Mouse (Mus musculus) thymus, postnatal 10 days (tissue): ENCODE data around the gene Dhx36.
A peak's percentile ranks its signal among the peaks of the same experiment; 100 is the strongest.

Experiments used
- DNase-seq, 2 experiments: peaks; one replicate each; pipeline ENCODE4 v3.0.0; 2021; ENCODE audit warnings: low spot score in 2 of 2

Dhx36 gene

DNA sequence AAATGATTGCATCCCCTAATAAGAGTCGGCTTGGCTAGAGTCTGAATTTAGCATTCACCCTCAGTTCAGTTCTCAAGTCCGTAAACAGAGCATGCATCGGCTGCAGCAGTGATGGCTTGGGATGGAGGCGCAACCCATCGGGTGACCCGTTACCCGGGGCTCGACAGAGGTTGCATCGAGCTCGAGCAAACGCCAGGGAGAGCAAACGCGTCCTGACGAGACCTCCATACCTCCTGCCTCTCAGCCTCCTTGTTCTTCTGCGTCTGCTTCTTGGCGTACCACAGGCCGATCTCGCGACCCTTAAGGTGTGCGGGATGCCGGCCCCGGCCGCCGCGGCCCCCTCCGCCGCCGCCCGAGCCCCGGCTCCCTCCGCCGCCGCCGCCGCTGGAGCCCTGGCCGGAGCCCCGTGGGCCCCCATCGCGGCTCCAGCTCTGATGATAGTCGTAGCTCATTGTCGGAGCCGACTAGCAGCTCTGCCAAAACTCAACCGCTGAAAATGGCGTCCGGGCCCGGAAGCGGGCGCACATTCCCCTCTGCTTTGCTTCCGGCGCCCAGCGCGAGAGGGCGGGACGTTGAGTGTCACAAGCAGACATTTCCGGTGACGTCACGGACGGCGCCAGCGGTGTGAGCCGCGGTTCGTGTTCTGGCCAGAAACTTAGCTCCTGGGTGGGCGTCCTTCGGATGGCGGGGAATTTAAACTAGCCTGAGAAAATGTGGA, at the start of gene Dhx36:
Gene Dhx36, minus strand, starts transcription at position 517 of the 718 bp plus-strand sequence.
- DNase-seq = peak; percentile 92 to 96

DNA sequence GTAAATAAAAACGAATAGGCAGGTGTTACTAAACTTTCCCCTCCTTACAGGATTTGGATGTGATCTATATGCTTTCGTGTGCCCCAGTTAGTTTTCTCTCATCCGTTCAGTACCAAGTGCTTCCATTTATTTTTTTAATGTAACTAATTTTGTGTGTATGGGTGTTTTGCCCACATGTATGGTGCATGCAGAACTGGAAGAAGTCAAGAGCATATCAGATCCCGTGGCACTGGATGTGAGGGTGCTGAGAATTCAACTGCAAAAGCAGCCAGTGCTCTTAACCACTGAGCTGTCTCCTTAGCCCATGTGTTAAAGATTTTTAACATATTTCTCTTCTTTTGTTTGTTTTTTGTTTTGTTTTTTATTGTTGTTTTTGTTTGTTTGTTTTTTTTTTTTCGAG, 20.8 kb upstream of the Dhx36 start:
- no peak for DNase-seq

DNA sequence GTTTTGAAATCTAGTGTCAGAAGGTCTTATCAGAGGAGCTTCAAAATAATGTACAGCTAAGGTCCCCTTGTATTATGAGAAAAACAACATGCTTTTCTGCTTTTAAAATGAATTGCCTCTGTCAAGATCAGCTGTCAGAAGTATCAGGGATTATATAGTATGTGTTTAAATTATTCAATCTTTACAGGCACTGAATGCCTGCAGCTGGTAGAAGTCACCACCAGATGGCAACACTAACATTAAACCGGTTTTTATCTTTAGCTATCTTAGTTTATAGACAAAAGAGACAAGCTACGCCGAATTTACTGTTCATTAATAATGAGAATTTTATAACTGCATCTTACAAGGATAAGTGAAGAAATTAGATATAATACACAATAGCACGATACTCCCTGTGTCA, 20.4 kb upstream of the Dhx36 start:
- no peak for DNase-seq

DNA sequence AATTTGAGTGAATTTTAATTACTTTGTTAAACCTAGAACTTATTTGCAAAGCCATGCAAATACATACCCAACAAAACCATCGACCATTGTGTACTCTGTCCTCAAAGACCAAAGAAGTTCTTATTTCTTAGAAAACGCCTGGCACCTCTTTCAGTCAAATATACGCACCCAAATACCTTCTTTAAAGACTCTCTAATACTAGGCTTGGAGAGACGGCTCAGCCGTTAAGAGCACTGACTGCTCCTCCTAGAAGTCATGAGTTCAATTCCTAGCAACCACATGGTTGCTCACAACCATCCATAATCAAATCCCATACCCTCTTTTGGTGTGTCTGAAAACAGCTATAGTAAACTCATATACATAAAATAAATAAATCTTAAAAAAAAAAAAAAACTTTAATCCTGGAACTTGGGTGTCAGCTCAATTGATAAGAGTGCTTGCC, 423 bp upstream of the Dhx36 start:
- DNase-seq = no peak

DNA sequence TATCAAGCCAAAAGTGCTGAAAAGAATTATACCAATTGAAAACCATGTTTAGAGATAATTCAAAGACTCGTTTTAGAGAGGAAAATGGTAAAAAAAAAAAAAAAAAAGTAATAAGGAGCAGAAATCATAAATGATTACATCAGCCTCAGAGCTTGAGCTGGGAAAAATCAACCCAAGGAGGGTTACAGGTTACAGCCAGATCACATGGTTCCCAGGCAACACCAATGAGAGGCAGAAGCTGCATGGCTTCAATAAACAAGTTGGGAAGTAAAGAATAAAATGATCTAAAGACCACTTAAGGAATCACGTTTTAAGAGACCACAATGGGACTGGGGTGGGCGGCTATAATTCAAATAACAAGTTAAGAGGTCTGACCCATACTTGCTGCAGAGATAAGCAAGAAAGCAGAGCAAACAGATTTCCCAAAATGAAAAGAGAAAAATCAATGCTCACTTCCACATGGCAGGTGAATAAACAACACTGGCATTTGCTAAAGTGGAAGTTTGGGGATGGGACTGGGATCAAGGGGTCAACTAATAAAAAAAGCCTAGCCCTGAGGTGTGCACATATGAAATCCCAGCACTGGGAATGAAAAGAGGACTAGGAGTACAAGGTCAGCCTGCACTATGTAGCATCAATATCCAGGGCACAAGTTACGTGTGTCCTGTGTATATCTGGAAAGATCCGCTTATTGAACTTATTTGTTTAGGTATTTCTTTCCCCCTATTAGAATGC, 1.5 kb downstream of the Dhx36 start:
- no peak for DNase-seq

DNA sequence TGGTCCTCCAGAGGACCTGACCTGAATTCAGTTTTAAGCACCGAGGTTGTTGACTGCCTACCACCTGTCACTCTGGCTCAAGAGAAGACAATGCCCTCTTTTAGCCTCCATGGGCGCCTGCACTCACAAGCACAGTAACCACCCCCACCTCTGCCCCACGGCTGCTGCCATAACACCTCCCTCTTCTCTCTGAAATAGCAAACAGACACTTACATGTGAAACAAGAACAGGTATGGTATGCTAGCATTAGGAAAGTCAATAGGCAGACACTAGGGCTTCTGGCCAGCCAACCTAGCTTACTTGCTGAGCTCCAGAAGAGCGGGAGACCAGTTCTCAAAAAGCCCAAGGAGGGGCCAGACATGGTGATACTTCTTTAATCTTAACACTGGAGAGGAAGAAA, 7.5 kb downstream of the Dhx36 start:
- DNase-seq = no peak

DNA sequence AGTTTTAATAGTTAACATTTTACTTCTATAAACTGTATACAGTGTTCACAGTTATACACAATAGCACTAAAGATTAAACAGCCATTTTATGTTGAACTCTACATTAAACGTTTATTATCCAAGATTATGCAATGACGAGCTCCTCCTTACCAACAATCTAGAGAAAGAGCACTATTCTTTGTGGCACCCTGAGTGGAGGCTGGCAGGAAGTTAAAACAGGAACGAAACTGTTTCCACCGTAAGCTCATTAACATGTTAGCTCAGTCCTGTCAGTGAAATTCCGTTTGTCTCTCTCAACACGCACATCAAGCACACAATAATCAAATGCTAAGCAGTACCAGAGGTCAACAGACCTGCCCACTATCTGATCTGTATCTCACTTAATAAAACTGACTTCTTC, 14.2 kb downstream of the Dhx36 start:
- no peak for DNase-seq

DNA sequence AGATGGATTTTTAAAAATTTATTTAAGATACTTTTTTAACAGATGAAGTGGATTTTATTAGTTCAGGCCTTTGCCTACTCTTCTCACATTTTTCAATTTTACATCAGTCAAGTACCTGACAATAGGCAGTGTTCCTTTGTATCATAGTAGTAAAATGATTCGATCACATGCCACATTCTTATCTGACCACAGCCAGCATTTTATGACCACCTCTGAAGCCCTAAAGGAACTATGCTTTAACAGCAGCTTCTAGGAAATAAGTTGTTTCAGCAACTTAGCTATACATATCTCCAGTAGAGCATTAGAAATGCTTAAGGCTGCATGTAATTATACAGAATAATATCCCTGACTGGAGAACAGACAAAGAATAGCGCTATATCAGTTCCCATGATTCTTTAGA, 22.5 kb downstream of the Dhx36 start:
- no peak for DNase-seq

DNA sequence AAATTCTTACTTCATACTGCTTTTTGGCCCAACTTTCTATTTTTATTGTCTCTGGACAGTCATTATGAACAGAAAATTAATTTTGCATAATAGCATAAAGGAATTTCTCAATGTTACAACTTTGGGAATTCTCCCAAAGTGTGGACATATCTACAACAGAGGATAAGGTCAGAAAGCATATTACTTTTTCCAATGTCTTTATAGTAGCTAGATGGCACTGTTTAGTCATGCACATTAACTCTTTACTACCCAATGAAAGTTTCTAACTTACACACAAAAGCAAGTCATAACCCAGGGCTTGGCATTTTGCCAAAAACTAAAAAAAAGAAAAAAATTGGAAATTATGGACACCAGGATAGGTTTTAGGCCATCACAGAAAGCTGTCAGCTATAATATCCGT, 36.6 kb downstream of the Dhx36 start:
- DNase-seq = no peak

DNA sequence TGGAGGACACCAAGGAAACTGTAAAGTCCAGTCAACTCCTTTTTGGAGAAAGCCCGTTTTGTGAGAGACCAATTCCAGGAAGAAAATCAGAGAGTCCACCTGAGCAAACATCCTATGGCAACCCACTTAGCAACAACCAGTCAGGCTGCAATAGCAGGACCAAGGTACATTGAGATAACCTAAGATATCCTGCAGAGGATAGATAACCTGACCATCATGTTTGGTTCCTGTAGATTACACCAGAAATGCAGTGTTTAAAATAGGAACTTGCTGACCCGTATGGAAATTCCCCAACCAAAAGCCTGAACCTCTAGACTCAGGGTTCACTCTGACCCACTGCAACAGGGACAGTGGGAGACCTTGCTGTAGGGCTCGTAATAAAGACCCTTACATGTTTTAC, 42.5 kb downstream of the Dhx36 start:
- DNase-seq = no peak

DNA sequence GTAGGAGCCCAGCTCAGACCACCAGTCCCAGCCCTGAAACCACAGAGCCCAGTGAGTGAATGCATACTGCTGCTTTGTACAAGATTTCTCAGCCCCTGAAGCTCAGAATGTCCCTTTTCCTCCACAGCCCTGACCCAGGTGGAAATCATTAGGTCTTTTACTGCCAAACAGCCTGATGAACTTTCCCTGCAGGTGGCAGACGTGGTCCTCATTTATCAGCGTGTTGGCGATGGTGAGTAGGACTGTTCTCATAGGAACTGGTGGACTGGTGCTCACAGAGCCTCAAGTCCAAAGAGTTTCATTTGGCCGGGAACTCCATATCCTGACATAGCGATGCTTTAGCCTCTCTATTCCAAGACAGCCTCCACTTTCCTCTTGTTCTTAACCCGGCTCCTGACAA, 47.3 kb downstream of the Dhx36 start:
- no peak for DNase-seq

DNA sequence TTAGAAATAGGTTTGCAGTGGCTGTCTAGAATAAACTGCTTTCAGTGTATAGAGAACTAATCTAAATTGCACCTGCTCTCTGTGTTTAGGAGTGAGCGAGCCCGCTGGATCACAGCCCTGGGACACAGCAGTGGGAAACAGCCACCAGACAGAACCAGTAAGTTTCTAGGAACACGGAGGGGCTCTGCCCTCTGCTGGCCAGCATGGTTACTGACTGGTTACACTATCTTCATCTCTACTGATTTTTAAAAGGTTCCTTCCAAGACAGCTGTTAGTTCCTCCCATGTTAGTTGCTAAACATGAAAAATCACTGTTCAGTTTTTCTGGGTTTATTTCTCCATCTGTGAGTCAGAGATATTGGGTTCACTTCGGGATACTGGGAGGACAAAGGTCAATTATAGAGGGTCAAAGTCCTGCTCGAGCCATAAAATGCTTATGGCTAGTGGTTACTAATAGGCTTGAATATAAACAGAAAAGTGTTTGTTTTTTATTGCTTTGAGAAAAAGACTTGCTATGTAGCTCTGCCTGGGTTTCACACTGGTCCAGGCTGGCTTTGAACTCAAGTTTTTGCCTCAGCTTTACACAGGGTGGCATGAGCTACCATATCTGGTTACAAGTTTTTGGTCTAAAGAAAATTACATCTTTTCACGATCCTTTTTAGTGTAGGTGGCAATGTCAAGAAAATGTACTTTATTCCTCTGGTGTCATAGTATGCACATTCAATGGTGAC, 48.4 kb downstream of the Dhx36 start:
- DNase-seq = peak in 1 of 2 experiments; percentile 25

DNA sequence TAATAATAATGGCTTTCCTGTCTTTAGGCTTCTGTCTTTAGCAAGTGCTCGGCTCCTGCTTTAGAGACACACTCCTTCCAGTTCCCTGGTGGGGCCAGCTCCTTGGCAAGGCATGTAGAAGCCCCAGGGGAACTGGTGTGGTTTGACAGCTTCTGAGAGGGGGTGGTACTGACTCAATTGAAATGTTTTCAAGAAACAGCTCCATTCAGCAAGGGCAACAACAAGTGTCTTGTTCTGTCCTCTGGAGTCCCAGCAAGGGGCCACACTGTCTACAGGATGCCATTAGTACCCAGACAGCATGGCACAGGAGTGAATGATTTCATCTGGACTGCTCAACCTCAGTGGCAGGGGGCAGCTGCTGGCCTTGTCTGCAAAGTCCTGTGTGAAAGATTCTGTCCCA, 51.0 kb downstream of the Dhx36 start:
- DNase-seq = no peak

DNA sequence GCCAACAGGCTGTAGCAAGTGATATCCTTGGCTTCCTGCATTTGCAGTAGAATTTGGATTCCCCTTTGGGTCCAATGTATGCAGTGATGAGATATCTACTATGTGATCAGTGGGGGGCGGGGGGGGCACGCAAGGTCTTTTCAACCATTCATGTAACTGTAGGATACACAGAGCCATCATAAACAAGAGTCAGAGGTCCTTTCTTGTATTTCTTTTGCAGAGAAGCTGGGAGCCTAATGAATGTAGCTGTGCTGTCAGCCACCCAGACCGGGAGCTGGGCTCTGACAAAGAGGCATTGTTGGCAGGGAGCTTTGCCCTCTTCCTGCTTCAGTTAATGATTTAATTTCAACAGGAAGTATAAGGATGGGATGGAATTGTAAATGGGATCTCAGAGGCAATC, 52.7 kb downstream of the Dhx36 start:
- DNase-seq = no peak

DNA sequence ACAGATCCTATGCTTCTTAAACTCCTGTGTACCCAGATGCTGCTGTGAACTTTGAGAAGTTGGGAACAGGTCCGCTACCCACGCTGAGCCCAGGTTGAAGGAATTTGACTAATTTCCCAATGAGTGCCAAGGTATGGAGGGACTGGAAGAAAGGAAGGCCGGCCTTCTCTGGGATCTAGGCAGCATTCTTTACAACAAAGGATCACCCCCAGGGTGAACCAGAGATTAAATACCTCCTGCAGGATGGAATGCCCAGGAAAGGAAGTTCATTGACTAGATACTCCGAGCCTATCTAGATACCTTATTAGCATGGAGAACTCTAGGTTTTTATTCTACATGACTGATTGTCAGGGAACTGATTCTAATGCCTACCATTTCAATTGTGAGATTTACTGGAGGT, 53.8 kb downstream of the Dhx36 start:
- DNase-seq = no peak

DNA sequence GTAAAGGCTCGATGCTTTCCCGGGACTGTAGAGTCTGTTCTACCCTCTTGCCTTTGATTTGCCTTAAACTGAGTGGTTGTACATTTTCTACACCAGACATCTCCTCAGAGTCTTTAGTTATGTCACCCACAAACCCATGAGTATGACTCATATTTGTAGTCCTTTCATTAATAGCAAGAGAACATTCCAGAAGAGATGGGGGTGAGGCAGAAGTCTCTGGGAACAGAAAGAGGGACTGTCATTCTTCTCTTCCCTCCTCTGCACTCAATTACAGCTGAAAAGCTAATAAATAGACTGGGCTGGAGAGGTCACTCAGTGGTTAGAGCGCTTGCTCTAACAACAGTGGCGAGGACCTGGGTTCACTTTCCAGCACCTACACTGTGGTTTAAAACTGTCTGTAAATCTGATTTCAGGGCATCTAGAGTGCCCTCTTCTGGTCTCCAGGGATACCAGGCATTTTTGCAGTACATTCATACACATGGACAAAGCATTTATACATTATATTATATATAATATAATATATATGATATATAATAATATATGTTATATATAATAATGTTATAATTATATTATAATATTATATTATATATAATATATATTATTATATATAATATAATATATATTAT, 56.8 kb downstream of the Dhx36 start:
- DNase-seq = no peak

DNA sequence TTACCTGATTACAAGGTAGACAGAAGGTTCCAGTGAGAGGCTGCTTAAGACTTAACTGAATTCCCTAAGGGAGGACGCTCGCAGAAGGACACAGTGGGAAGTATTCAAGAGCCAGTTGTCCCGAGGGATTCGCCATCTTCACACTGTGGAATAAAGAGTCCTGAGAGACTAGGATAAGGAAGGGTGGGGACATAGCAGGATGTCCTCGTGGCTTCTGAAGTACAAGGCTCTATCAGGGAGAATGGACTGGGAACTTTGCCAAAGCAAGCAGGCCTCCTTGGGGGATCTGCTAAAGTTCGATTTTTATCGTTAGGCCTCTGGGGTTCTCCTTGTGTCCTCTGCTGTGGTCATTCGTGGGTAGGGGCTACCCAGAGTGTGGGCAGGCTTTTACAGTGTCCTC, 59.7 kb downstream of the Dhx36 start:
- no peak for DNase-seq

DNA sequence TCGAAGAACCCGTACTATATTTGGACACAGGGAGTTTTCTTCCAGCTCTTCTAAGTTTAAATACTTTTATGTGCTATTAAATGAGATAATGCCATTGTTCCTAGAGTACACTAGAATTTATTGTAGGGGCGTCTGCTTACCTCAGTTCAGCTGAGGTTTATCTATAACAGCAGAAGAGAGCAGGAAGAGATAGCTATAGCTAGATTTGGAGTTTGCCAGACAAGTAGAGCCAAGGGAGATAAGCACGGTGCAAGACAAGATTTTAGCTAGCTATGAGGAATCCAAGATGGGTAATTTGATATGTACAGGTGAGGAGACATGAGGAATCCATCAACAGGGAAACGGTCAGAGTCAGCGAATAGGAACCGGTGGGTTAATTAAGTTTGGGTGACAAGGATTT, 60.5 kb downstream of the Dhx36 start:
- no peak for DNase-seq

DNA sequence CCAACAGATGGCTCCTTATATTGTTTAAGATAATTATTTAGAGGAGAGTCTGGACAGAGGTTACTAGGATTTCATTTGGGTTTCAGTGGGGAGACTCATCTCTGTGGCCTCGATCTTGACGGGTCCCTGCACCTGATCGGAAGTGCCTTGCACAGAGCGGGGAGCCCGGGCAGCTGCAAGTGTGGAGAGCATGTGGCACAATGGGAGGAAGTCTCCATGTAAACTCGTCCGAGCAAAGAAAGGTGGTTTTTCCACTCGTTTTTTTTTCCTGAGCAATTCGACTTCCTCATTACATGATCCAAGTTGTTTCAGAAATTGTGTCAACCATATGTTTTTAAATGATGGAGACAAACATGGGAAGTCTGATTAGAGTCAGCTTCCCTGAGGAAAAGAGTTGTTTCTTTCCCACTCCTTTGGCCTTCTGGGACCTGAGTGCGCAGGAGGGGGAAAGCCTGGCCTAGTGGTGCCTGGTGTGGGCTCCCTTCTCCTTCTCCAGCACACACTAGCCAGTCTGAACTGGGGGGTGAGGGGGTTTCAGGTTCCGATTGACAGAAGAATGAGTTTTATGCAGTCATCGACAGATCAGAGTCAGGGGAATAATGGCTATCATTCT, 63.1 kb downstream of the Dhx36 start:
- no peak for DNase-seq

DNA sequence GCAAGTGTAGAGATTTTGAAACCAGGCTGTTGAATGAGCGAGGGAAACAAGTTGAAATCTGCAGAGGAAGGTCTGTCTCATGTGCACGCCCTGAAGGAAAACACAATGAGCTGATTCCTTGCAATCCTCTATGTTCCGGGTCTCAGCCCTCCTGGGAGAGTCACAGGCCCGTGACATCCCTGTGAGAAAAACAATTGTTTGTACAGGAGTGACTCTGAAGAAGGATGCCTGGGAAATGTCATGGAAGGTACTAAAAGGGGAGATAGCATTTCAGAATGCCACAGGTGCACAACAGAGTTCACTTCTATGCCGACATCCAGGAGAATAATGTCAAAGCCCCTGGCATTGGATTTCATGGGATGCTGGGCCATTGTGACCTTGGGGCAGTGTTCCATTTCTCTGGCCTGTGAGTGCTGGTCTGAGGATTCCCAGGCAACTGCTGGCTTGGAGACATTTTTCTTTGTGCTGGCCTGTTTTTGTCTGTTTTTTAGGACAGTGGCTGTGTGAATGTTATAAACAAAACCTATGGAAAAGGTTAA, 66.3 kb downstream of the Dhx36 start:
- no peak for DNase-seq

DNA sequence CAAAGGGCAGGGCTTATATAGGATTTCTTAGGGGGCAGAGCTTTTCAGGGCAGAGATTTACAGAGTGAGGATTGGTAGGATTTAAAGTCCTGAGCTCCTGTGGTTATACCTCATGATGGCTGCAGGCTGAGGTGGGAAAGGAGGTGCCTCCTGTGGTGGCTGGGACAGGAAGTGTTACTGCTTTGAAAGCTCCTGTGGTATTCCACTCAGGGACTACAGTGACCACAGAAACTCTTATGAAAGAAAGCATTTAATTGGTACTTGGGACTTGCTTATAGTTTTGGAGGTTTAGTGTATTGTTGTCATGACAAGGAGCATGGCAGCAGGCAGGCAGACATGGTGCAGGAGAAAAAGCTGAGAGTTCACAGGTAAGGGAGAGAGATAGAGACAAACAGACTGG, 70.9 kb downstream of the Dhx36 start:
- DNase-seq = no peak

DNA sequence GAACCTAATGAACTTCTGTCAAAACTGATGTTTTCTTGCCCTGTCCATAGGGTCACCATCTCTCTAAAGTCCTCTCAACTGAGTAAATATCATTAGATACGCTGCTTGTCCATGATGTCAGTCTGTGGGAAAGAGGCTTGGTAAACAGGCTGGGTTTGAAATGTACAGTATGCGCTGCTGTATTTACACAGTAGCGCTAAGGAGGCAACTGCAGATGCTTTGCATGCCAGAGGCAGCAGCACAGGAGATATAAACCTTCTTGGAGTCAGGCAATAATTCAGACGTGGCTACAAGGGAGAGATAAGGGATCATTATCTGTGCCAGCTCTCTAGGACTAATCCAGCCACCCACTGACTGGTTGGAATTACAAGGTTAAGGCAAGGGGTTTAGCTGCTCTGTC, 73.1 kb downstream of the Dhx36 start:
- no peak for DNase-seq
